Mouse (Mus musculus) left cerebral cortex, postnatal 10 days (tissue): Measurements from ENCODE around the gene Gfm2. TPM values are rescaled to one million over a fixed set of nuclear protein-coding genes. Genes with fewer than 3 reads are reported as not detected.
"Not testable (repeated sequence)": the region's sequence is repeated elsewhere in the genome, so short reads cannot be mapped to it uniquely, and the experiment has no call there.

Source experiments
- DNase-seq, 2 experiments: peaks; one replicate each; pipeline ENCODE4 v3.0.0; 2021 to 2022; ENCODE audit warnings: low spot score in 2 of 2, mixed read lengths in 1 of 2; ENCODE audit errors: extremely low spot score in 1 of 2
- intact Hi-C: fragments of 180-260 bp; cut with DNase I; formaldehyde crosslinking; loops from one replicate; pipeline ENCODE4 v1.15.1; 2025
- total RNA-seq, 2 experiments: library from RNA; stranded (reverse); gene quantifications; 2 replicates each; pipeline ENCODE4 v1.2.3; 2021

Gfm2 gene
- 10 to 100 TPM; 24.5 to 27.2 TPM for total RNA-seq

- intact Hi-C loops = no loop called here
- DNase-seq = peak; percentile 90 to 93
These were observed at the start of gene Gfm2, which contains the start of gene Nsa2 for GRCm38 (mm10) chr13:97137466-97138400. Gfm2 (plus strand) TSS chr13:97137937. Nsa2 (minus strand) TSS chr13:97137937.

- intact Hi-C loops = no loop called here
- no peak for DNase-seq
These were observed 49.6 kb upstream of the Gfm2 start for GRCm38 (mm10) chr13:97088183-97088582.

- intact Hi-C loops = no loop called here
- DNase-seq = no peak
These were observed 42.0 kb upstream of the Gfm2 start for GRCm38 (mm10) chr13:97095726-97096125.

GRCm38 (mm10) chr13:97099187-97099852 is 38.4 kb upstream of the Gfm2 start, which contains the start of gene Gm6169:
Gm6169 (minus strand) TSS chr13:97099237.
- intact Hi-C loops = no loop called here
- DNase-seq = peak; percentile 70 to 71

GRCm38 (mm10) chr13:97104996-97105395 is 32.7 kb upstream of the Gfm2 start:
- intact Hi-C loops = no loop called here
- no peak for DNase-seq

GRCm38 (mm10) chr13:97107721-97108120 is 30.0 kb upstream of the Gfm2 start:
- DNase-seq, intact Hi-C loops: not testable (repeated sequence)

GRCm38 (mm10) chr13:97109046-97109445 is 28.7 kb upstream of the Gfm2 start:
- intact Hi-C loops = no loop called here
- DNase-seq = no peak

GRCm38 (mm10) chr13:97121341-97121740 is 16.4 kb upstream of the Gfm2 start:
- intact Hi-C loops = loop anchor here (5.0 kb wide), 1 partner anchor 36 kb away; no protein-coding TSS in a partner anchor
- no peak for DNase-seq

GRCm38 (mm10) chr13:97129654-97130053 is 8.1 kb upstream of the Gfm2 start:
- DNase-seq, intact Hi-C loops: not testable (repeated sequence)

GRCm38 (mm10) chr13:97130413-97130812 is 7.3 kb upstream of the Gfm2 start:
- DNase-seq, intact Hi-C loops: not testable (repeated sequence)

- intact Hi-C loops, DNase-seq: not testable (repeated sequence)
These were observed 731 bp downstream of the Gfm2 start for GRCm38 (mm10) chr13:97138404-97138931.

GRCm38 (mm10) chr13:97142321-97142720 is 4.6 kb downstream of the Gfm2 start:
- intact Hi-C loops = no loop called here
- DNase-seq = no peak

- DNase-seq = peak in 1 of 2 experiments; percentile 32
- intact Hi-C loops = no loop called here
These were observed 8.1 kb downstream of the Gfm2 start for GRCm38 (mm10) chr13:97145834-97146233.

- intact Hi-C loops = no loop called here
- DNase-seq = no peak
These were observed 38.0 kb downstream of the Gfm2 start for GRCm38 (mm10) chr13:97175520-97176264.

GRCm38 (mm10) chr13:97176731-97177130 is 39.0 kb downstream of the Gfm2 start:
- no peak for DNase-seq
- intact Hi-C loops = no loop called here

GRCm38 (mm10) chr13:97178943-97179342 is 41.2 kb downstream of the Gfm2 start:
- intact Hi-C loops = no loop called here
- no peak for DNase-seq

GRCm38 (mm10) chr13:97180113-97180828 is 42.5 kb downstream of the Gfm2 start:
- no peak for DNase-seq
- intact Hi-C loops = no loop called here

- no peak for DNase-seq
- intact Hi-C loops = no loop called here
These were observed 45.1 kb downstream of the Gfm2 start for GRCm38 (mm10) chr13:97182821-97183220.
